Mouse (Mus musculus) myocyte (in vitro differentiated cells): ENCODE data around the gene Shank2.

Source experiments
- CEBPB ChIP-seq: IDR thresholded peaks from 2 replicates; pipeline ENCODE4 v1.6.1; 2011; ENCODE audit warnings: mild to moderate bottlenecking, moderate library complexity; ENCODE audit not compliant: poor library complexity, insufficient read depth, severe bottlenecking
- MYOD1 ChIP-seq, 3 experiments: IDR thresholded peaks; one replicate each; pipeline ENCODE4 v1.6.1; 2011; ENCODE audit warnings: control low read depth in 2 of 3, low read depth in 2 of 3, mild to moderate bottlenecking in 2 of 3, moderate library complexity in 1 of 3; ENCODE audit not compliant: insufficient read length in 2 of 3, control insufficient read depth in 1 of 3
- POLR2A ChIP-seq: IDR thresholded peaks from one replicate; pipeline ENCODE4 v1.6.1; 2011; ENCODE audit warnings: low read depth, mild to moderate bottlenecking, control low read depth, moderate library complexity; ENCODE audit not compliant: insufficient read length
- POLR2AphosphoS2 ChIP-seq: IDR thresholded peaks from one replicate; pipeline ENCODE4 v1.6.1; 2011; ENCODE audit warnings: low read depth, control low read depth; ENCODE audit not compliant: insufficient read length
- TCF12 ChIP-seq: IDR thresholded peaks from one replicate; pipeline ENCODE4 v1.6.1; 2011; ENCODE audit warnings: mild to moderate bottlenecking, control low read depth; ENCODE audit not compliant: poor library complexity, insufficient read depth, severe bottlenecking
- TCF3 ChIP-seq: IDR thresholded peaks from one replicate; pipeline ENCODE4 v1.6.1; 2011; ENCODE audit warnings: low read depth, control low read depth; ENCODE audit not compliant: insufficient read length
- USF1 ChIP-seq: IDR thresholded peaks from one replicate; pipeline ENCODE4 v1.6.1; 2011; ENCODE audit warnings: low read depth, mild to moderate bottlenecking, control low read depth, moderate library complexity

DNA sequence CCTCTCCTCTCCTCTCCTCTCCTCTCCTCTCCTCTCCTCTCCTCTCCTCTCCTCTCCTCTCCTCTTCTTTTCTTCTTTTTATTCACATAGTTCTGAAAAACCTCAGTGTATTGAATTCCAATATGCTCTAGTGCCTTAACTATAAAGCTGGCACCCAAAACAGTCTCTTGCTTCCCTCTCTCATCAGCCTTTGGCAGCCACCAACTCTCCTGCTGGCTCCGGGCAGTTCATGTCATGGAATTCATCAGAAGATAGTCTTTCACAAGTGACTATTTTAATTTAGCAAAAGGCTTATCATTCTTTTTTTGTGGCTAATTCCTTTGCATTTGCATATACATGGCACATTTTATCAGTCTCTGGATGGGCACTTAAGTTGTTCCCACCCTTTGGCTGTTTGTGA, 203.4 kb downstream of the Shank2 start:
- no peak for TF ChIP-seq POLR2A
- no peak for TF ChIP-seq USF1
- no peak for TF ChIP-seq MYOD1 (IDR thresholded peaks at IDR 0.05; ENCODE audit: control insufficient read depth in 1 of 3, insufficient read length in 2 of 3, low read depth in 2 of 3)
- TF ChIP-seq TCF3: no peak
- no peak for TF ChIP-seq POLR2AphosphoS2
- no peak for TF ChIP-seq TCF12
- TF ChIP-seq CEBPB: no peak
